Mouse (Mus musculus) MEL (cell line): ENCODE measurements around the gene Mgat4c.

Experiments used
- CTCF ChIP-seq, 3 experiments: IDR thresholded peaks in 2 of 3; conservative IDR thresholded peaks in 1 of 3; 2 replicates each; pipeline ENCODE4 v1.5.1; 2011 to 2012; ENCODE audit warnings: low read length in 3 of 3, low read depth in 2 of 3, mild to moderate bottlenecking in 2 of 3, improper control_type of control experiment in 1 of 3, inconsistent platforms in 1 of 3, mixed read lengths in 1 of 3, moderate library complexity in 1 of 3; ENCODE audit not compliant: control insufficient read depth in 1 of 3, insufficient read depth in 1 of 3, poor library complexity in 1 of 3, severe bottlenecking in 1 of 3
- EP300 ChIP-seq, 2 experiments: IDR thresholded peaks; 2 replicates each; pipeline ENCODE4 v1.6.1; 2011; ENCODE audit warnings: improper control_type of control experiment in 2 of 2, low read length in 2 of 2, low read depth in 1 of 2, mild to moderate bottlenecking in 1 of 2
- ETS1 ChIP-seq: IDR thresholded peaks from 2 replicates; pipeline ENCODE4 v1.6.1; 2012; ENCODE audit warnings: low read depth, mild to moderate bottlenecking, inconsistent platforms, low read length, improper control_type of control experiment, moderate library complexity
- KAT2A ChIP-seq: conservative IDR thresholded peaks from 2 replicates; pipeline ENCODE4 v1.6.1; 2012; ENCODE audit warnings: low read depth, low read length, improper control_type of control experiment, inconsistent platforms
- MAFK ChIP-seq: IDR thresholded peaks from 2 replicates; pipeline ENCODE4 v1.6.1; 2011; ENCODE audit warnings: low read depth, mild to moderate bottlenecking, low read length, improper control_type of control experiment, borderline replicate concordance
- NELFE ChIP-seq: IDR thresholded peaks from 2 replicates; pipeline ENCODE4 v1.6.1; 2011; ENCODE audit warnings: low read depth, low read length, improper control_type of control experiment
- POLR2A ChIP-seq, 2 experiments: IDR thresholded peaks; 2 replicates each; pipeline ENCODE4 v1.6.1; 2011 to 2012; ENCODE audit warnings: low read length in 2 of 2, mild to moderate bottlenecking in 2 of 2, control low read depth in 1 of 2, improper control_type of control experiment in 1 of 2, low read depth in 1 of 2, moderate library complexity in 1 of 2; ENCODE audit not compliant: control insufficient read depth in 1 of 2, insufficient read depth in 1 of 2, poor library complexity in 1 of 2
- POLR2AphosphoS2 ChIP-seq: IDR thresholded peaks from 2 replicates; pipeline ENCODE4 v1.6.1; 2011; ENCODE audit warnings: low read length, improper control_type of control experiment
- RAD21 ChIP-seq: IDR thresholded peaks from 2 replicates; pipeline ENCODE4 v1.6.1; 2011; ENCODE audit warnings: mild to moderate bottlenecking, low read depth, low read length, improper control_type of control experiment
- TAL1 ChIP-seq: IDR thresholded peaks from 2 replicates; pipeline ENCODE4 v1.6.1; 2012; ENCODE audit warnings: mild to moderate bottlenecking, inconsistent platforms, low read length, moderate library complexity, mixed read lengths
- TBP ChIP-seq: IDR thresholded peaks from 2 replicates; pipeline ENCODE4 v1.8.0; 2011; ENCODE audit warnings: low read depth, low read length, improper control_type of control experiment
- USF1 ChIP-seq: IDR thresholded peaks from 2 replicates; pipeline ENCODE4 v1.6.1; 2014; ENCODE audit warnings: low read depth, mild to moderate bottlenecking, inconsistent platforms, low read length, improper control_type of control experiment, moderate library complexity
- ZC3H11A ChIP-seq: IDR thresholded peaks from 2 replicates; pipeline ENCODE4 v1.6.1; 2012; ENCODE audit warnings: low read depth, mild to moderate bottlenecking, inconsistent platforms, low read length, improper control_type of control experiment

DNA sequence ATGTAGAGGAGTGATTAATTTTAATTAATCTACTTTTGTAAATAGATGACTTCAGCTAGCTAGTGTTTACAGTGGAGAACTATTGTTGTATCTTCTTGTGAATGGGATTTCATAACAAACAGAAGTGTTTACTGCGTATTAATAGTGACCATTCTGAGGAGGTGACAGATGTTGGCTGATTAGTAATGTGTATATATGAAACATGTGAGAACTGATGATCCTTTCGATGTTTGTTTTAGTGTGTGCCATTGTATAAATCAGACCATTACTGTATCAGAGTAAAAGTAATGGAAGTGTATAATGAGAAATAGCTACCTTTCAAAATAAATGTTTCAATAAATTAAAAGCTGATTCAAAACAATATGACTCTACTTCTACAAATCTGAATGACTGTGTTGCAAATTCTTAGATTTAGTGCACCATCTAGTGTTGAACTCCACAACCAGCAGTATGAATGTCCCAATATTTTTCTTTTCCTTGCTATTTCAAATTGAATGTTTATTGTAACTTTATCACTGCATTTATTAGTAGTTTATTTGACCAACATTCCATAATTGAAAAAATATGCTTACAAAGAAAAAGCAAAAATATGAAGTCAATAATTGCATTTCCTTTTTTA is 736.5 kb downstream of the Mgat4c start:
- TF ChIP-seq ETS1 (no peak), ZC3H11A (peak; percentile 56), CTCF (IDR thresholded peaks at IDR 0.05 in 2 of 3, conservative IDR thresholded peaks at IDR 0.05 in 1 of 3; ENCODE audit: control insufficient read depth in 1 of 3, insufficient read depth in 1 of 3, low read depth in 2 of 3, low read length in 3 of 3, poor library complexity in 1 of 3, severe bottlenecking in 1 of 3) (peak in 1 of 3 experiments; percentile 54; a peak in 2 of 6 replicates), NELFE (no peak), TAL1 (no peak), RAD21 (peak; percentile 71), EP300 (IDR thresholded peaks at IDR 0.05; ENCODE audit: low read depth in 1 of 2, low read length in 2 of 2) (no peak), USF1 (no peak), MAFK (no peak), TBP (no peak), POLR2A (IDR thresholded peaks at IDR 0.05; ENCODE audit: control insufficient read depth in 1 of 2, insufficient read depth in 1 of 2, low read depth in 1 of 2, low read length in 2 of 2, poor library complexity in 1 of 2) (no peak), KAT2A (no peak), POLR2AphosphoS2 (no peak)
